Mouse (Mus musculus) left cerebral cortex, adult 2 months (tissue): ENCODE data around the gene Pik3r1. TPM values are rescaled to one million over a fixed set of nuclear protein-coding genes. Genes with fewer than 3 reads are reported as not detected.

Experiments
- DNase-seq, 2 experiments: peaks; one replicate each; pipeline ENCODE4 v3.0.0; 2021 to 2022; ENCODE audit warnings: low spot score in 2 of 2, mixed read lengths in 1 of 2; ENCODE audit errors: extremely low spot score in 1 of 2
- H3K27ac ChIP-seq: fragments of 200-600 bp; 2 replicates; pipeline ENCODE4 v1.8.1; 2022
- H3K4me3 ChIP-seq: fragments of 200-600 bp; 2 replicates; pipeline ENCODE4 v1.8.1; 2022
- CTCF ChIP-seq: fragments of 200-600 bp; IDR thresholded peaks from 2 replicates; pipeline ENCODE4 v1.8.1; 2022; ENCODE audit warnings: antibody characterized with exemption, mild to moderate bottlenecking, moderate library complexity
- intact Hi-C: fragments of 180-260 bp; cut with DNase I; formaldehyde crosslinking; loops from one replicate; pipeline ENCODE4 v1.15.1; 2025
- total RNA-seq, 2 experiments: library from RNA; stranded (reverse); gene quantifications; 2 replicates each; pipeline ENCODE4 v1.2.3; 2021

Pik3r1 gene
- total RNA-seq, 2 experiments from 2014 or later = 136 to 159 TPM

DNA sequence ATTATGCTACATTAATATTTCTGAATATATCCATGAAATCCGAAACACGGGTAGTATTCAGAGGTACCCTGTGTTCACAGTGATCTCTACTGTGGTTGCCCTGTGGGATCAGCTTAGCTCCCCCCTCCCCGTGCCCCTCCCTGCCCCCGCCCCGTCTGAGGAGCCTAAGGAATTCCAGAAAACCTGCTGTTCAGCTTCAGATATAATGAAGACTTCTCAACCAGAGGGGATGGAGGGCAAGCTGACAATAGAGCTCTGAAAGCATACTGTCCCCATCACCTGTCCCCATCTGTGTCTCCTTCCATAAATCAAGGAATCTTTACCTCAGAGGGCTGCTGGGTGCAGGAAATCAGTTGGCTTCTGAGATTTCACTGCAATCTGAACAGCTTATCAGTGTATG is 70.6 kb downstream of the Pik3r1 start:
- DNase-seq = no peak
- Histone ChIP-seq H3K27ac (no peak overlapping the region), H3K4me3 (no peak overlapping the region)
- TF ChIP-seq CTCF = no peak
- intact Hi-C loops = no loop called here

DNA sequence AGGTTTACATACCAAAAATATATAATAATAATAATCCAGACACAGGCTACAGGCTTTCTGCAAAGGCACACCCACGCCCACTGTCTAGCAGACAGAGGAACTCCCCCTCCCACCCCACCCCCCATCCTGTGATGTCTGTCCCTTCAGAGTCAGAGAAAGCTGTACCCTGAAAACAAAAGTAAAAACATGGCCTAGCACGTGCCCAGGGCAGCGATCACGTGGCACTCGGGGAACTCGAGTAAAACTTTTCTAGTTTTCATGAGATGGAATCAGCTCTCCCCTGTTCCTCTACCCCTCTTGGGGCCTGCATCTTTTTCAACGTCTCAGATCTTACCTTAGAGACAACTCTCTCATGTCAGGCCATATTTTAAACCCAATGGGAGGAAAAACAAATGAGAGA is 71.2 kb downstream of the Pik3r1 start:
- Histone ChIP-seq H3K4me3 (no peak overlapping the region), H3K27ac (no peak overlapping the region)
- DNase-seq = no peak
- TF ChIP-seq CTCF = no peak
- intact Hi-C loops = no loop called here

- Histone ChIP-seq H3K4me3 (no peak overlapping the region), H3K27ac (peak overlapping the region; percentile 37)
- no peak for DNase-seq
- no peak for TF ChIP-seq CTCF
- intact Hi-C loops = no loop called here
Observed at GRCm38 (mm10) chr13:101696316-101696715, 71.7 kb downstream of the Pik3r1 start.

DNA sequence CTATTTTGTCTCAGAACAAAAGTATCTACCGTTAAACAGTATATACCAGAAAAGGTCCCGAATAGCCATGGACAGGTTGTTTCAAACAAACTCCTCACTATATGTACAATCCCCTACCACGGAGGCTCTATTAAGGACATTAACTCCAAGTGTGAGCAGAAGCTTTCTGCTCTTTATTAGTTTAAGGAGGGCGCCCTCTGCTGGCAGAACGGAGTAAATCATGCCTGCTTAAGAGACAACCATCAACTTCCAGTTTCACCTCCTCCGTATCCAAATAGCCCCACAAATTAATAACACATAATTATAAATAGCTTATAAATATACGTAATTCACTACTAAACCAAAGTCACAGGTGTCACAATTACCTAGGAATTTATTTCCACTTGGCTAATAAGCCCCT is 72.1 kb downstream of the Pik3r1 start:
- TF ChIP-seq CTCF = peak; percentile 95
- Histone ChIP-seq H3K4me3 (no peak overlapping the region), H3K27ac (peak overlapping the region; percentile 97)
- intact Hi-C loops = loop anchor here (2.0 kb wide), 3 partner anchors 189 to 849 kb away; no protein-coding TSS in a partner anchor
- peak; percentile 81 to 84 for DNase-seq

DNA sequence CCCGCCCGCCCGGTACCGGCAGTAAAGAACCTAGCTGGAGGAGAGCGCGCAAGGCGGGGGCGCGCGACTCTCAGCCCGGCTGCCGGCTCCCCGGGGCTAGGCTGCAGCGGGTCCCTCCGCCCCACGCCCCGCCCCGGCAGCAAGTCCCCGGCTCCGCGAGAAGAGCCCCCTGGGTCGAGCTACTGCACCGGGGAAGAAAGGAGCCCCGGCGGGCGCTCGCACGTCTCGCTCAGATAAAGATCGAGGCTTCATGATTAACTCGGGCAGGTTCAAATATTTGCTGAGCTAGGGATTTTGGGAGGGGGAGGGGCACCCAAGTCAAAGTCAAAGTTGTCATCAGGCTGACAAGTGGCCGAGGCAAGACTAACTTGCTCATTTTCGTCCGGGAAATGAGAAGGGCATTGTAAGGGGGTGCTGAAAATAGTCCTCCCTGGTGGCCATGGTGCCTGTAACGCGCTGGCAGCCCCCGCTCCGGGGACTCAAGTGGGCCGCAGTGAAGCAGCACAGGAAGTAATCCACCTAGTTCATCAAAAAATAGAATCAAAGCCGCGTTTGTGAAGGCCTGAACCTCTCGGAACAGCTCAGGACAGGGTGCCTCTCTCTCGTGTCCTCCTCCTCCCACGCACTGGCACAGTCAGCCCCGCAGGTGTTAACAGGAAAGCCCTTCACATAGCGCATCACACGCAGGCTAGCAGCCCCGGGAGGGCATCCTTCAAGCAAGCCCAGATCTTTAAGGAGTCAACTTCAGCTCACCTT is 73.3 kb downstream of the Pik3r1 start:
- H3K27ac ChIP-seq = peak overlapping the region; percentile 97
- intact Hi-C loops = loop anchor here (1.0 to 5.0 kb wide), 7 partner anchors 188 to 848 kb away; no protein-coding TSS in a partner anchor
- TF ChIP-seq CTCF = no peak

GRCm38 (mm10) chr13:101693967-101694495 is 74.0 kb downstream of the Pik3r1 start:
- DNase-seq = peak; percentile 70 to 75
- Histone ChIP-seq H3K27ac (peak overlapping the region; percentile 97), H3K4me3 (peak overlapping the region; percentile 72)
- TF ChIP-seq CTCF = peak; percentile 23
- intact Hi-C loops = loop anchor here (1.0 to 5.0 kb wide), 9 partner anchors 153 to 847 kb away; no protein-coding TSS in a partner anchor

More for the DNA sequence above, 73.3 kb downstream of the Pik3r1 start:
- peak; percentile 67 to 68 for DNase-seq
- H3K4me3 ChIP-seq = peak overlapping the region; percentile 72

GRCm38 (mm10) chr13:101692866-101693691 is 74.9 kb downstream of the Pik3r1 start:
- DNase-seq = peak in 1 of 2 experiments; percentile 17
- H3K27ac ChIP-seq = peak overlapping the region; percentile 97
- intact Hi-C loops = loop anchor here (2.0 to 5.0 kb wide), 5 partner anchors 152 to 754 kb away; no protein-coding TSS in a partner anchor
- no peak for TF ChIP-seq CTCF
- H3K4me3 ChIP-seq = peak overlapping the region; percentile 72

- TF ChIP-seq CTCF = no peak
- Histone ChIP-seq H3K27ac (peak overlapping the region; percentile 97), H3K4me3 (peak overlapping the region; percentile 72)
- DNase-seq = peak; percentile 71 to 74
- intact Hi-C loops = loop anchor here (2.0 to 5.0 kb wide), 5 partner anchors 152 to 754 kb away; no protein-coding TSS in a partner anchor
Observed at GRCm38 (mm10) chr13:101692239-101692784, 75.7 kb downstream of the Pik3r1 start.

DNA sequence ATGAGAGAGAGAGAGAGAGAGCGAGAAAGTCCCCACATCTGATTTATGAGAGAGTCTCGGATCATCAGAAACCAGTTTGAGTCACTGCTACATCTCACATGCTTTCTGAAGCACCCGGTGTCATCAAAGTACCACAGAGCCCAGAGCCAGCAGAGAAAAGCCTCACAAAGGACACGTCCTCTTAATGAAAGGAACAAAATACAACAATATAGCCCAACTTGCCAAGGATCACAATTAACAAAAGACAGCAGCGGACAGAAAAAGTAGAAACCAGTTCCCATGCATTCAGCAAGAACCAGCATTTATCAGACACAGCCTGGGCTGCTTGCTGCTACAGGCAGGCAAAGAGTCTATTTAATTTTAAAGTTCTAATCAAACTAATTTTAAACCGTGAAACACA is 76.3 kb downstream of the Pik3r1 start:
- peak in 1 of 2 experiments; percentile 8 for DNase-seq
- intact Hi-C loops = loop anchor here (2.0 to 5.0 kb wide), 5 partner anchors 151 to 753 kb away; no protein-coding TSS in a partner anchor
- Histone ChIP-seq H3K4me3 (peak overlapping the region; percentile 72), H3K27ac (peak overlapping the region; percentile 97)
- no peak for TF ChIP-seq CTCF

- intact Hi-C loops = loop anchor here (5.0 kb wide), 3 partner anchors 204 to 734 kb away; no protein-coding TSS in a partner anchor
- peak overlapping the region; percentile 97 for H3K27ac ChIP-seq
- no peak for DNase-seq
Observed at GRCm38 (mm10) chr13:101690911-101691655, 76.9 kb downstream of the Pik3r1 start.

More at GRCm38 (mm10) chr13:101690911-101691655, 76.9 kb downstream of the Pik3r1 start:
- H3K4me3 ChIP-seq = peak overlapping the region; percentile 72
- no peak; the same call in 1 of the 2 replicates for TF ChIP-seq CTCF
